10 mouse cellular contexts compared by ENCODE assay signal in the genomic region with DNA sequence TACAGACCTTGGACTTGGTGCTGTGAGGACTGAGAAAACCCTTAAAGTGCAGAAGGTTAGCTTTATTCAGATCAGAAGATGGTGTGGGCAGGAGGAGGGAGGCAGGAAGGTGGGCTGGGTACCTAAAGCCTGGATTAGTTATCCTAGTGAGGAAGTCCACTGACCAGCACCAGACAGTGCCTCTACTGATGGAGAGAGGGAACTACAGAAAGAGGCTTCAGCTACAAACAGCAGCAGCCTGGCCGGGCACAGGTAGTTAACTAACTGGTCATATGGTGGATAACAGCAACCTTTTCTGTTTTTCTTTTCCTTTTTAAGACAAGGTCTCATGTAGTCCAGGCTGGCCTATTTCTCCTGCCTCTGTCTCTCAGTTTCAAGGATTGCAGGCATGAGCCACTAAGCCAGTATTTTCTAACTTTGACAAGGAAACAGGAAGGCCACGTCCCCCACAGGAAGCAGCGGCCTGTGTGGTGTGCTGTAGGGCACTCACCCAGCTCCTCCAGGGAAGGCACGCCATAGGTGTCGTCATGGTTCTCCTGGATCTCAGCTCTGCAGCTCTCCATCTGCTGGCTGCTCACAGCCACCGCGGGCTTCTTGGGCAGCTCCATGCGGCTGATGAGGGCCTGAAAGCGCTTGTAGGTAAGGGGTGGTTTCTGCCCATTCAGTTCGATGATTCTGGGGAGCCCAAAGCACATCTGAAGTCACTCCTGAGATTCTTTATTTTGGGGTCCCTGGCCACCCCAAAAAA. TPM values are rescaled to one million over a fixed set of nuclear protein-coding genes. Genes with fewer than 3 reads are reported as not detected.
DNase-seq lines count a peak whose midpoint lies in the region; ATAC-seq and TF ChIP-seq lines count a peak whose summit lies in the region.
"Had no signal": no experiment of that assay in that cellular context is flagged by ENCODE, and none has a peak within 500 bp of the region (broad histone marks: within the 10 kb centered on the region; RNA-seq: fewer than 3 reads in every experiment).

No protein-coding gene starts in this region.

- H3K9ac ChIP-seq in kidney, embryonic 15.5 days, result no peak overlapping the region
- H3K9ac ChIP-seq in MEL (ENCODE audit: control insufficient read depth, low read depth, low read length, poor library complexity, severe bottlenecking), result no peak overlapping the region
- H3K9ac ChIP-seq: limb, embryonic 12.5 days; stomach, embryonic 15.5 days had no signal

- TF ChIP-seq POLR2A in MEL (IDR thresholded peaks at IDR 0.05; ENCODE audit: control insufficient read depth in 1 of 2, insufficient read depth in 1 of 2, low read depth in 1 of 2, low read length in 2 of 2, poor library complexity in 1 of 2), result no peak

- ATAC-seq in kidney, embryonic 15.5 days (replicated peaks; ENCODE audit: low FRiP score), result no peak

- peak; percentile 66 to 72 for DNase-seq in cerebellum, adult 18-20 months
- DNase-seq in cerebellum, adult 9-10 months, result no peak
- DNase-seq in kidney, adult 18-20 months, result no peak
- no peak for DNase-seq in MEL (ENCODE audit: low read depth, low spot score)
- DNase-seq in kidney, postnatal 10 days, result peak; percentile 42
- no peak for DNase-seq in testis, postnatal 10 days (ENCODE audit: low spot score)
- no peak for DNase-seq in gastrocnemius, adult 18-20 months (ENCODE audit: low spot score)

- H3K4me1 ChIP-seq in kidney, embryonic 15.5 days, result peaks cover 20% of the 10 kb centered on the region
- H3K4me1 ChIP-seq in MEL (ENCODE audit: control insufficient read depth in 1 of 2, insufficient read depth in 2 of 2, low read length in 2 of 2), result no peaks in the 10 kb centered on the region

- H3K4me3 ChIP-seq in kidney, embryonic 15.5 days (replicated peaks), result no peak overlapping the region
- no peak overlapping the region for H3K4me3 ChIP-seq in MEL (ENCODE audit: control insufficient read depth in 1 of 2, insufficient read depth in 1 of 2, low read depth in 2 of 2, low read length in 2 of 2)
- H3K4me3 ChIP-seq: limb, embryonic 12.5 days; stomach, embryonic 15.5 days had no signal

- H3K79me2 ChIP-seq in MEL (ENCODE audit: control insufficient read depth, insufficient read depth, low read length, poor library complexity), result peaks cover 5% of the 10 kb centered on the region; the same call in 1 of the 2 replicates

- peak in 2 of 3 experiments; percentile 30 to 33; a peak in 4 of 6 replicates for TF ChIP-seq CTCF in MEL (IDR thresholded peaks at IDR 0.05 in 2 of 3, conservative IDR thresholded peaks at IDR 0.05 in 1 of 3; ENCODE audit: control insufficient read depth in 1 of 3, insufficient read depth in 1 of 3, low read depth in 2 of 3, low read length in 3 of 3, poor library complexity in 1 of 3, severe bottlenecking in 1 of 3)

- H3K27ac ChIP-seq in kidney, embryonic 15.5 days, result 0 out of 2 replicates have a peak overlapping the region, but pooled peaks have one; percentile 28
- no peak overlapping the region for H3K27ac ChIP-seq in MEL (ENCODE audit: control insufficient read depth, low read depth, low read length)
- H3K27ac ChIP-seq: limb, embryonic 12.5 days had no signal

- peaks cover 73% of the 10 kb centered on the region for H3K36me3 ChIP-seq in kidney, embryonic 15.5 days
- H3K36me3 ChIP-seq in MEL (ENCODE audit: control insufficient read depth in 1 of 2, insufficient read depth in 2 of 2, low read length in 2 of 2), result peaks cover 0 to 33% of the 10 kb centered on the region in 2 experiments; a peak in 2 of 4 replicates

- no peak for TF ChIP-seq EP300 in MEL (IDR thresholded peaks at IDR 0.05; ENCODE audit: low read depth in 1 of 2, low read length in 2 of 2)

- no peaks in the 10 kb centered on the region for H3K27me3 ChIP-seq in kidney, embryonic 15.5 days
- no peaks in the 10 kb centered on the region for H3K27me3 ChIP-seq in MEL (ENCODE audit: control insufficient read depth in 1 of 2, insufficient read depth in 2 of 2, low read length in 2 of 2)
- H3K27me3 ChIP-seq: limb, embryonic 12.5 days; stomach, embryonic 15.5 days had no signal

- H3K9me3 ChIP-seq in kidney, embryonic 15.5 days (replicated peaks), result no peaks in the 10 kb centered on the region
- no peaks in the 10 kb centered on the region for H3K9me3 ChIP-seq in MEL (replicated peaks; ENCODE audit: insufficient read depth, low read length)
- H3K9me3 ChIP-seq: limb, embryonic 12.5 days; stomach, embryonic 15.5 days had no signal

- no peak overlapping the region for H3K4me2 ChIP-seq in kidney, embryonic 15.5 days
- H3K4me2 ChIP-seq: limb, embryonic 12.5 days; stomach, embryonic 15.5 days had no signal

- no peak for TF ChIP-seq RAD21 in MEL (IDR thresholded peaks at IDR 0.05; ENCODE audit: low read depth, low read length)

- 66% methylated on average over 10 of the region's 10 CpGs for WGBS in kidney, embryonic 15.5 days

TF ChIP-seq in MEL, 35 proteins besides CTCF, POLR2A, EP300 and RAD21:
- TF ChIP-seq ZC3H11A (IDR thresholded peaks at IDR 0.05; ENCODE audit: low read depth, low read length) (no peak), CHD2 (IDR thresholded peaks at IDR 0.05; ENCODE audit: low read length) (no peak), TCF12 (IDR thresholded peaks at IDR 0.05; ENCODE audit: low read depth, low read length) (no peak), JUND (IDR thresholded peaks at IDR 0.05; ENCODE audit: low read depth, low read length) (no peak), ZMIZ1 (IDR thresholded peaks at IDR 0.05; ENCODE audit: low read depth, low read length) (no peak), MYB (IDR thresholded peaks at IDR 0.05; ENCODE audit: low read depth, low read length) (no peak), HCFC1 (IDR thresholded peaks at IDR 0.05; ENCODE audit: low read depth, low read length) (no peak), RCOR1 (IDR thresholded peaks at IDR 0.05; ENCODE audit: low read depth, low read length) (no peak), UBTF (IDR thresholded peaks at IDR 0.05; ENCODE audit: borderline replicate concordance, insufficient read depth, low read depth, low read length) (no peak), NRF1 (IDR thresholded peaks at IDR 0.05; ENCODE audit: insufficient read depth, low read depth, low read length, poor library complexity, severe bottlenecking) (no peak), GATA1 (IDR thresholded peaks at IDR 0.05; ENCODE audit: low read depth, low read length) (no peak), USF2 (IDR thresholded peaks at IDR 0.05; ENCODE audit: borderline replicate concordance in 1 of 2, insufficient read depth in 1 of 2, low read depth in 1 of 2, low read length in 2 of 2) (no peak)
TF ChIP-seq in MEL: peak in this region for 0.

RNA-seq across cellular contexts. Expression of gene Cry2, which starts 11.3 kb away (rescaled TPM):
- polyA plus RNA-seq in kidney, embryonic 15.5 days (2015; fragmentation: Nextera tagmentation; extraction: Ambion mirVana), result 17.7 and 21.3 TPM in 2 replicates
- 13.3 and 16.4 TPM in 2 replicates for total RNA-seq in MEL (2012; rRNA removed)
- 10 to 100 TPM in 1 of 2 experiments, not detected in 1; 36.2 TPM for polyA plus RNA-seq in MEL (2012; ENCODE audit: insufficient read depth in 1 of 2, insufficient read length in 2 of 2, low read depth in 1 of 2, low replicate concordance in 2 of 2, missing spikeins in 1 of 2)
- total RNA-seq in gastrocnemius, adult 18-20 months (2021), result 10 to 100 TPM; 18.5 to 21.2 TPM

RNA-seq across cellular contexts. Expression of gene Mapk8ip1, which starts 21.5 kb away (rescaled TPM):
- 32.1 and 34.9 TPM in 2 replicates for polyA plus RNA-seq in kidney, embryonic 15.5 days (2015; fragmentation: Nextera tagmentation; extraction: Ambion mirVana)
- 1.5 and 2.5 TPM in 2 replicates for total RNA-seq in MEL (2012; rRNA removed)
- polyA plus RNA-seq in MEL (2012; ENCODE audit: insufficient read depth in 1 of 2, insufficient read length in 2 of 2, low read depth in 1 of 2, low replicate concordance in 2 of 2, missing spikeins in 1 of 2), result 1 to 10 TPM in 1 of 2 experiments, not detected in 1; 3.8 TPM
- 1 to 10 TPM; 2.8 to 2.9 TPM for total RNA-seq in gastrocnemius, adult 18-20 months (2021)

RNA-seq across cellular contexts. Expression of gene Slc35c1, which starts 37.8 kb away (rescaled TPM):
- polyA plus RNA-seq in kidney, embryonic 15.5 days (2015; fragmentation: Nextera tagmentation; extraction: Ambion mirVana), result 15.1 and 16.2 TPM in 2 replicates
- 14.4 and 16.8 TPM in 2 replicates for total RNA-seq in MEL (2012; rRNA removed)
- 10 to 100 TPM in 1 of 2 experiments, not detected in 1; 64.5 TPM for polyA plus RNA-seq in MEL (2012; ENCODE audit: insufficient read depth in 1 of 2, insufficient read length in 2 of 2, low read depth in 1 of 2, low replicate concordance in 2 of 2, missing spikeins in 1 of 2)
- 1 to 10 TPM; 4.3 to 6.0 TPM for total RNA-seq in gastrocnemius, adult 18-20 months (2021)

RNA-seq across cellular contexts. Expression of gene 1700029I15Rik, which starts 40.2 kb away (rescaled TPM):
- polyA plus RNA-seq in kidney, embryonic 15.5 days (2015; fragmentation: Nextera tagmentation; extraction: Ambion mirVana), result 3.2 and 3.4 TPM in 2 replicates
- total RNA-seq in MEL (2012; rRNA removed), result 0.65 and 0.98 TPM in 2 replicates
- polyA plus RNA-seq in MEL (2012; ENCODE audit: insufficient read depth in 1 of 2, insufficient read length in 2 of 2, low read depth in 1 of 2, low replicate concordance in 2 of 2, missing spikeins in 1 of 2), result 1 to 10 TPM in 1 of 2 experiments, not detected in 1; 3.2 TPM
- under 1 TPM; 0.66 to 0.73 TPM for total RNA-seq in gastrocnemius, adult 18-20 months (2021)

RNA-seq across cellular contexts. Expression of gene Large2, which starts 47.9 kb away (rescaled TPM):
- 26.0 and 29.5 TPM in 2 replicates for polyA plus RNA-seq in kidney, embryonic 15.5 days (2015; fragmentation: Nextera tagmentation; extraction: Ambion mirVana)
- not detected in 2 replicates for total RNA-seq in MEL (2012; rRNA removed)
- under 1 TPM in 1 of 2 experiments, not detected in 1; 0.03 TPM for polyA plus RNA-seq in MEL (2012; ENCODE audit: insufficient read depth in 1 of 2, insufficient read length in 2 of 2, low read depth in 1 of 2, low replicate concordance in 2 of 2, missing spikeins in 1 of 2)
- total RNA-seq in gastrocnemius, adult 18-20 months (2021), result under 1 TPM in 1 of 2 experiments, not detected in 1; 0.57 TPM

Comparison
In these comparisons a context has a peak if more than half of its experiments do, and no peak if none do; other contexts are left out.
1. DNase-seq: peak in cerebellum, adult 18-20 months (2 of 2) and kidney, postnatal 10 days (single experiment); none in cerebellum, adult 9-10 months (single experiment), kidney, adult 18-20 months (single experiment), MEL (single experiment), testis, postnatal 10 days (single experiment) and gastrocnemius, adult 18-20 months (single experiment).